Mouse (Mus musculus) midbrain, postnatal 0 days (tissue): ENCODE measurements around the gene Timeless. TPM values are rescaled to one million over a fixed set of nuclear protein-coding genes. Genes with fewer than 3 reads are reported as not detected.
A peak's percentile ranks its signal among the peaks of the same experiment; 100 is the strongest.

Experiments used
- ATAC-seq: fragments of 200-750 bp; cut with Nextera tagmentation; 2 replicates; pipeline ENCODE4 v1.8.0; 2017; ENCODE audit warnings: moderate number of reproducible peaks, mild to moderate bottlenecking, moderate TSS enrichment, moderate library complexity; ENCODE audit not compliant: low FRiP score
- DNase-seq: peaks from one replicate; pipeline ENCODE4 v3.0.0-alpha.2; 2015; ENCODE audit warnings: low spot score
- H3K27ac ChIP-seq: fragments of 300-500 bp; sonication (generic); 2 replicates; pipeline ENCODE4 v1.5.1; 2014; ENCODE audit warnings: low read depth, mild to moderate bottlenecking, low read length, mixed read lengths
- H3K27me3 ChIP-seq: fragments of 300-500 bp; sonication (generic); 2 replicates; pipeline ENCODE4 v1.6.1; 2014; ENCODE audit warnings: low read length, control low read depth, mixed read lengths; ENCODE audit not compliant: insufficient read depth
- H3K36me3 ChIP-seq: fragments of 300-500 bp; sonication (generic); 2 replicates; pipeline ENCODE4 v1.6.1; 2014; ENCODE audit warnings: low read length, control low read depth, mixed read lengths; ENCODE audit not compliant: insufficient read depth
- H3K4me1 ChIP-seq: fragments of 300-500 bp; sonication (generic); 2 replicates; pipeline ENCODE4 v1.6.1; 2014; ENCODE audit warnings: mild to moderate bottlenecking, control low read depth, antibody characterized with exemption, low read length, mixed read lengths; ENCODE audit not compliant: insufficient read depth
- H3K4me2 ChIP-seq: fragments of 300-500 bp; sonication (generic); 2 replicates; pipeline ENCODE4 v1.6.1; 2014; ENCODE audit warnings: low read depth, mild to moderate bottlenecking, low read length, mixed read lengths; ENCODE audit not compliant: poor library complexity, severe bottlenecking
- H3K4me3 ChIP-seq: fragments of 300-500 bp; sonication (generic); 2 replicates; pipeline ENCODE4 v1.5.1; 2014; ENCODE audit warnings: low read depth, mild to moderate bottlenecking, low read length, moderate library complexity
- H3K9ac ChIP-seq: fragments of 300-500 bp; sonication (generic); replicated peaks from 2 replicates; pipeline ENCODE4 v1.6.1; 2014; ENCODE audit warnings: mild to moderate bottlenecking, low read length, moderate library complexity, mixed read lengths; ENCODE audit not compliant: poor library complexity, severe bottlenecking
- H3K9me3 ChIP-seq: fragments of 300-500 bp; sonication (generic); 2 replicates; pipeline ENCODE4 v1.6.1; 2016; ENCODE audit warnings: low read length, control low read depth
- CTCF ChIP-seq: IDR thresholded peaks from 2 replicates; pipeline ENCODE4 v1.5.1; 2016; ENCODE audit warnings: antibody characterized with exemption, mild to moderate bottlenecking
- WGBS: fragments of 180-500 bp; shearing (Covaris S2); extraction: QIAGEN DNeasy Blood & Tissue Kit; methylation state at CpG from one replicate; pipeline ENCODE4 v1.1.7; 2014; 5-methylcytosine and 5-hydroxymethylcytosine counted together
- polyA plus RNA-seq: library from polyadenylated mRNA; unstranded; fragments of >200 nt; fragmentation: Nextera tagmentation; extraction: Ambion mirVana; gene quantifications from 2 replicates; pipeline ENCODE4 v1.2.1, GENCODE M21; 2015
- total RNA-seq: library from RNA; depleted of rRNA; stranded (reverse); fragments of >200 nt; gene quantifications from 2 replicates; pipeline ENCODE4 v1.2.3, GENCODE M21; 2014; rRNA removed

Gene Timeless
- total RNA-seq (11.0 and 14.6 TPM in 2 replicates), polyA plus RNA-seq (7.7 and 8.1 TPM in 2 replicates)

DNA sequence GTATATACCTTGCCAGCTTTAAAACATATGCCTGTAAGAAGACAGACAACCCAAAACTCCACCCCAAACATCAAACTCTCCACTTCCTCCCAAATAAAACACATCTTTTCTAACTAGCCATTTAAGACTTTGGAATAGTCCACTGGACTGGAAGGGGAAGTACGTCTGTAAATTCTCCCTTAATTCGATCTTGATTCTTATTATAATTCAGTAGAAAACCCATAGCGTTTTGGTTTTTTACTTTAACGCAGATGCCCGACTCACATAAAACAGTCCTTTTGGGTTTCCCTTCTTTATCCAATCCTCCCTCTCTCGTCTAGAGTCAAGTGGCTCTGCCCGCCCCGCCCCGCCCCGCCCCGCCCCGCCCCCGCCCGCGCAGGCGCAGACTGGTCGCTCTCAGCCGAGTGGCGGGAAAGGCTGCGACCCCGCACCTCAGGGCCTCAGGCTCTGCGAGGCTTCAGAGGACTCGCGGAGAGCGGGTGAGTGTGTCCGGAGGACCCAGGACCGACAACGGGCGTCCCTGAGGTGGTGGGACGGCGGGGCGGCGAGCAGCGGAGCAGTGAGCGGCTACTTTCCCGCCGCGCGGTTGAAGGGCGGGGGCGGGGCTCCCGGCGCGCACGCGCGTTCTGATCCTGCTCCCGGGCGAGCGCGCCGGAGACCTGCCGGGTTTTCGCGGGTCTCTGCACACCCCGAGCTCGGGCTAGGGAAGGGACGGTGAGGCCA is at the start of gene Timeless:
TSS of gene Timeless (plus strand) at position 369 of the 723 bp plus-strand sequence.
- DNase-seq (peak; percentile 78), ATAC-seq (peak; percentile 93)
- H3K4me3 ChIP-seq, result peak within 1 kb of the TSS; percentile 73
- peak within 1 kb of the TSS; percentile 46 for H3K4me2 ChIP-seq
- H3K27me3 ChIP-seq, result no peaks in the 10 kb centered on the region
- H3K9ac ChIP-seq, result peak within 1 kb of the TSS; percentile 67
- no peak for TF ChIP-seq CTCF
- under 1% methylated on average over 53 of the region's 58 CpGs for WGBS
- no peaks in the 10 kb centered on the region for H3K4me1 ChIP-seq
- H3K27ac ChIP-seq, result peak within 1 kb of the TSS; percentile 90
- H3K9me3 ChIP-seq, result no peaks in the 10 kb centered on the region
- H3K36me3 ChIP-seq, result no peaks in the 10 kb centered on the region

- Histone ChIP-seq H3K36me3 (no peaks in the 10 kb centered on the region), H3K27ac (no peak overlapping the region), H3K9me3 (no peaks in the 10 kb centered on the region), H3K4me3 (no peak overlapping the region), H3K4me1 (no peaks in the 10 kb centered on the region), H3K27me3 (no peaks in the 10 kb centered on the region), H3K4me2 (no peak overlapping the region), H3K9ac (no peak overlapping the region)
- ATAC-seq (no peak), DNase-seq (no peak)
- 95% methylated on average over 2 of the region's 2 CpGs for WGBS
- TF ChIP-seq CTCF, result no peak
Observed at GRCm38 (mm10) chr10:128184296-128184695, 47.6 kb upstream of the Timeless start.

GRCm38 (mm10) chr10:128185277-128185940 is 46.5 kb upstream of the Timeless start:
- 78% methylated on average over 6 of the region's 6 CpGs for WGBS
- Histone ChIP-seq H3K27ac (no peak overlapping the region), H3K36me3 (no peaks in the 10 kb centered on the region), H3K9ac (no peak overlapping the region), H3K4me2 (no peak overlapping the region), H3K9me3 (no peaks in the 10 kb centered on the region), H3K4me3 (no peak overlapping the region), H3K4me1 (no peaks in the 10 kb centered on the region), H3K27me3 (no peaks in the 10 kb centered on the region)
- TF ChIP-seq CTCF, result no peak
- no peak for ATAC-seq
- DNase-seq, result no peak

GRCm38 (mm10) chr10:128185959-128186358 is 45.9 kb upstream of the Timeless start:
- no peaks in the 10 kb centered on the region for H3K9me3 ChIP-seq
- ATAC-seq, result no peak
- no peak overlapping the region for H3K9ac ChIP-seq
- H3K4me3 ChIP-seq, result no peak overlapping the region
- H3K4me1 ChIP-seq, result no peaks in the 10 kb centered on the region
- H3K27me3 ChIP-seq, result no peaks in the 10 kb centered on the region
- peak; percentile 80 for DNase-seq
- no peaks in the 10 kb centered on the region for H3K36me3 ChIP-seq
- 55% methylated on average over 2 of the region's 2 CpGs for WGBS
- no peak overlapping the region for H3K4me2 ChIP-seq
- peak; percentile 96 for TF ChIP-seq CTCF
- no peak overlapping the region for H3K27ac ChIP-seq

DNA sequence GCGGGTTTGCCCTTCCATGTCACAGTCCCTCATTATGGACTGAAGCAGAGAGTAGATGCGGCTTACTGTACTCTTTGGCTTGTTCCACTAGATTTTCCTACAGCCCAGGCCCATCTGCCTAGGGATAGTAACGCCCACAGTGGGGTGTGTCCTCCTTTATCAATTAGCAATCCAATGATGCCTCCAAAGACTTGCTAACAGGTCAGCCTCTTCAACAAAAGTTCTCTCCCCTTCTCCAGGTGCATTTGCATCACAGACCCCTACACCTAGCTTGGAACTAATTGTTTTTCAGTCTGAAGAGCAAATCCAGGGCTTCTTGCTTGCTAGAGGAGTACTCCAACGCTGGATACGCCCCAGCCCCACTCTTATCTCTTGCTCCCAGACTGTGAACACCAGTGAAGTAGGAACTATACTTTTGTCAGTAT is 44.7 kb upstream of the Timeless start:
- DNase-seq (no peak), ATAC-seq (no peak)
- H3K9ac ChIP-seq, result no peak overlapping the region
- no peak for TF ChIP-seq CTCF
- no peaks in the 10 kb centered on the region for H3K4me1 ChIP-seq
- H3K27me3 ChIP-seq, result no peaks in the 10 kb centered on the region
- H3K9me3 ChIP-seq, result no peaks in the 10 kb centered on the region
- WGBS, result 63% methylated on average over 5 of the region's 5 CpGs
- no peak overlapping the region for H3K4me3 ChIP-seq
- H3K36me3 ChIP-seq, result no peaks in the 10 kb centered on the region
- no peak overlapping the region for H3K4me2 ChIP-seq
- H3K27ac ChIP-seq, result no peak overlapping the region

GRCm38 (mm10) chr10:128188242-128188877 is 43.5 kb upstream of the Timeless start:
- Histone ChIP-seq H3K4me2 (no peak overlapping the region), H3K9ac (no peak overlapping the region), H3K4me1 (no peaks in the 10 kb centered on the region), H3K9me3 (no peaks in the 10 kb centered on the region), H3K36me3 (no peaks in the 10 kb centered on the region), H3K27me3 (no peaks in the 10 kb centered on the region), H3K27ac (no peak overlapping the region), H3K4me3 (no peak overlapping the region)
- WGBS, result 38% methylated on average over 2 of the region's 2 CpGs
- no peak for ATAC-seq
- peak; percentile 86 for TF ChIP-seq CTCF
- DNase-seq, result peak; percentile 86
